Mouse (Mus musculus) heart, adult 2 months (tissue): Measurements from ENCODE around the gene Bsn.

Source experiments
- CTCF ChIP-seq: fragments of 200-600 bp; IDR thresholded peaks from 2 replicates; pipeline ENCODE4 v1.8.1; 2022; ENCODE audit warnings: antibody characterized with exemption, mild to moderate bottlenecking, moderate library complexity
- POLR2A ChIP-seq: fragments of 200-500 bp; IDR thresholded peaks from 2 replicates; pipeline ENCODE4 v1.6.1; 2011; ENCODE audit warnings: mild to moderate bottlenecking, low read depth, low read length, control low read depth; ENCODE audit not compliant: insufficient read depth

- TF ChIP-seq CTCF: no peak
- TF ChIP-seq POLR2A: no peak
Measured at GRCm38 (mm10) chr9:108099619-108100018, 90.6 kb downstream of the Bsn start.
